Mouse (Mus musculus): ENCODE measurements around the gene Whrn.

DNA sequence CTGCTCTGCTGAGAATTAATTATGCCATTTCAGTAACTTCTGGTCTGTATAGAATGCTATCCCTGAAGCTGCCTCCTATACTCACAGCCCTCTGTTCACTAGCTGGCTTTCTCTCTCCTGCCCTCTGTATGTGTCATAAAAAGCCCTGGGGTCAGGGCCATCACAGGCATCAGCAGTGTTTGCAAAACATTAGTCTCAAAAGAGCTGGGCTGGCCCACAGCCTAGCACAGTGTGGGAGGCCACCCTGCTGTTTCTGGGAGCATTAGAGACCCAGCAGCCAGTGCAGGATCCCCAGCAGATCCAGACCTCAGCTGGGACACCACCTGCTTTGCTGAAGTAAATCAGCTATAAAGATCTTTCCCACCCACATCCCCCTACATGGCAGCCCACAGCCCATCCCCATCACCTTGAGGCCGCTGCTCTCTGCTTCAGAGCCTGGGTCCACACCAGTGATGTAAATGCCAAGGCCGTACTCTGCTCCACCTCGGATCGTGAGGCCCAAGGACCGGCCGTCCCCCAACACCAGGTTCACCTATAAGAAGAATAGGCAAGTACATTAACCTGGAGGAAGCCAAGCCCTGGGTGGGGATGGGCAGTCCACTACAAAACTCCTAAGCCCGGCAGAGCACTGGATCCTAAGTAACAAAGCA is 34.8 kb downstream of the Whrn start:
- no peak for TF ChIP-seq CTCF (IDR thresholded peaks at IDR 0.05)
- TF ChIP-seq EP300 (IDR thresholded peaks at IDR 0.05) = no peak

Data from lung, postnatal 0 days (tissue).